Mouse (Mus musculus) layer of hippocampus, adult 9-10 months (tissue): ENCODE measurements at regions not wholly inside any gene's neighbourhood (a gene's known extent, or its start where the extent isn't known, plus 50 kb on each side); places are given as distances from the start of the nearest gene placed in this dataset.

ENCODE experiments used
- DNase-seq: peaks from one replicate; pipeline ENCODE4 v3.0.0; 2022; ENCODE audit warnings: low spot score

- DNase-seq, result no peak
These were observed 127.0 kb upstream of the Hmgn3 start for GRCm38 (mm10) chr9:83273361-83273975.

GRCm38 (mm10) chr9:83265736-83266135 lies 119.3 kb upstream of the Hmgn3 start:
- no peak for DNase-seq

GRCm38 (mm10) chr9:83259511-83259910 lies 113.0 kb upstream of the Hmgn3 start:
- DNase-seq, result no peak

- DNase-seq, result peak; percentile 37
These were observed 112.5 kb upstream of the Hmgn3 start for GRCm38 (mm10) chr9:83258986-83259385.

GRCm38 (mm10) chr9:83258476-83258875 lies 112.0 kb upstream of the Hmgn3 start:
- no peak for DNase-seq

GRCm38 (mm10) chr9:83254356-83254755 lies 107.9 kb upstream of the Hmgn3 start:
- no peak for DNase-seq

- no peak for DNase-seq
These were observed 107.3 kb upstream of the Hmgn3 start for GRCm38 (mm10) chr9:83253789-83254188.

GRCm38 (mm10) chr9:83251793-83252192 lies 105.3 kb upstream of the Hmgn3 start:
- DNase-seq, result no peak

GRCm38 (mm10) chr9:83249871-83250270 lies 103.4 kb upstream of the Hmgn3 start:
- no peak for DNase-seq

GRCm38 (mm10) chr9:83248164-83248730 lies 101.8 kb upstream of the Hmgn3 start:
- DNase-seq, result no peak

- no peak for DNase-seq
These were observed 100.7 kb upstream of the Hmgn3 start for GRCm38 (mm10) chr9:83247066-83247668.

- DNase-seq, result no peak
These were observed 94.6 kb upstream of the Hmgn3 start for GRCm38 (mm10) chr9:83241119-83241518.

- no peak for DNase-seq
These were observed 92.6 kb upstream of the Hmgn3 start for GRCm38 (mm10) chr9:83239097-83239496.

- DNase-seq, result no peak
These were observed 75.4 kb upstream of the Hmgn3 start for GRCm38 (mm10) chr9:83221866-83222265.

GRCm38 (mm10) chr9:83202583-83202982 lies 56.1 kb upstream of the Hmgn3 start:
- no peak for DNase-seq

- peak; percentile 32 for DNase-seq
These were observed 53.3 kb upstream of the Hmgn3 start for GRCm38 (mm10) chr9:83199771-83200170.

GRCm38 (mm10) chr9:83199176-83199575 lies 52.7 kb upstream of the Hmgn3 start:
- no peak for DNase-seq

- DNase-seq, result no peak
These were observed 50.5 kb upstream of the Hmgn3 start for GRCm38 (mm10) chr9:83197013-83197412.
